16 mouse cellular contexts compared by ENCODE assay signal in genomic region chr11:100980438-100980837, GRCm38 (mm10). TPM values are rescaled to one million over a fixed set of nuclear protein-coding genes. Genes with fewer than 3 reads are reported as not detected.
DNase-seq lines count a peak whose midpoint lies in the region; ATAC-seq and TF ChIP-seq lines count a peak whose summit lies in the region.
"Had no signal": no experiment of that assay in that cellular context is flagged by ENCODE, and none has a peak within 500 bp of the region (broad histone marks: within the 10 kb centered on the region; RNA-seq: fewer than 3 reads in every experiment).

No protein-coding gene starts in this region.

- H3K79me3 ChIP-seq in C2C12 (ENCODE audit: low read depth) = no peaks in the 10 kb centered on the region

- no peak for DNase-seq in heart, postnatal 14 days
- DNase-seq in limb, embryonic 11.5 days (ENCODE audit: low spot score) = peak; percentile 13
- no peak for DNase-seq in limb, embryonic 10.5 days (ENCODE audit: low spot score)
- DNase-seq in forebrain, embryonic 11.5 days (ENCODE audit: low spot score) = no peak
- DNase-seq: cerebellum, adult 11 months; cerebellum, postnatal 36 days; left cerebral cortex, postnatal 4 days; thymus, postnatal 4 days had no signal

- no peak for TF ChIP-seq CTCF in C2C12 (IDR thresholded peaks at IDR 0.05; ENCODE audit: control insufficient read depth, insufficient read depth, insufficient read length)

- H3K79me2 ChIP-seq in C2C12 (ENCODE audit: control insufficient read depth, insufficient read depth) = no peaks in the 10 kb centered on the region

- H3K9me3 ChIP-seq in heart, embryonic 15.5 days (replicated peaks) = no peaks in the 10 kb centered on the region
- H3K9me3 ChIP-seq in limb, embryonic 11.5 days (ENCODE audit: control insufficient read depth, low read length) = no peaks in the 10 kb centered on the region
- H3K9me3 ChIP-seq in limb, embryonic 10.5 days (replicated peaks) = no peaks in the 10 kb centered on the region
- H3K9me3 ChIP-seq in embryonic facial prominence, embryonic 15.5 days (replicated peaks) = no peaks in the 10 kb centered on the region
- H3K9me3 ChIP-seq in forebrain, embryonic 11.5 days (ENCODE audit: control insufficient read depth, low read length) = no peaks in the 10 kb centered on the region
- H3K9me3 ChIP-seq: forebrain, embryonic 15.5 days; neural tube, embryonic 13.5 days had no signal

- H3K4me1 ChIP-seq in heart, embryonic 15.5 days (replicated peaks) = peaks cover 36% of the 10 kb centered on the region
- H3K4me1 ChIP-seq in limb, embryonic 11.5 days (ENCODE audit: control insufficient read depth, insufficient read depth, low read length) = peaks cover 2% of the 10 kb centered on the region; the same call in 1 of the 2 replicates
- H3K4me1 ChIP-seq in limb, embryonic 10.5 days = peaks cover 7% of the 10 kb centered on the region; the same call in 1 of the 2 replicates
- peaks cover 22% of the 10 kb centered on the region; the same call in 1 of the 2 replicates for H3K4me1 ChIP-seq in embryonic facial prominence, embryonic 15.5 days
- H3K4me1 ChIP-seq in forebrain, embryonic 11.5 days (replicated peaks; ENCODE audit: control insufficient read depth, insufficient read depth, low read length) = no peaks in the 10 kb centered on the region

- 60% methylated on average over 1 of the region's 1 CpGs for WGBS in heart, embryonic 15.5 days
- 77% methylated on average over 1 of the region's 1 CpGs for WGBS in limb, embryonic 11.5 days
- WGBS in limb, embryonic 10.5 days = 73% methylated on average over 1 of the region's 1 CpGs
- 55% methylated on average over 1 of the region's 1 CpGs for WGBS in embryonic facial prominence, embryonic 15.5 days
- WGBS in forebrain, embryonic 11.5 days = 71% methylated on average over 1 of the region's 1 CpGs

- no peaks in the 10 kb centered on the region for H3K27me3 ChIP-seq in heart, embryonic 15.5 days
- H3K27me3 ChIP-seq in limb, embryonic 11.5 days (ENCODE audit: control insufficient read depth, insufficient read depth, low read length) = peaks cover 12% of the 10 kb centered on the region
- peaks cover 44% of the 10 kb centered on the region for H3K27me3 ChIP-seq in limb, embryonic 10.5 days (ENCODE audit: low read depth, poor library complexity, severe bottlenecking)
- H3K27me3 ChIP-seq in C2C12 (ENCODE audit: control insufficient read depth, insufficient read depth, insufficient read length) = no peaks in the 10 kb centered on the region
- H3K27me3 ChIP-seq in embryonic facial prominence, embryonic 15.5 days = peaks cover 9% of the 10 kb centered on the region
- peaks cover 10% of the 10 kb centered on the region; the same call in 1 of the 2 replicates for H3K27me3 ChIP-seq in forebrain, embryonic 11.5 days (ENCODE audit: control insufficient read depth, insufficient read depth, low read length)
- H3K27me3 ChIP-seq: Patski had no signal

- no peaks in the 10 kb centered on the region for H3K36me3 ChIP-seq in heart, embryonic 15.5 days
- H3K36me3 ChIP-seq in limb, embryonic 11.5 days (ENCODE audit: control insufficient read depth, insufficient read depth, low read length) = no peaks in the 10 kb centered on the region
- no peaks in the 10 kb centered on the region for H3K36me3 ChIP-seq in limb, embryonic 10.5 days
- no peaks in the 10 kb centered on the region for H3K36me3 ChIP-seq in C2C12 (ENCODE audit: control insufficient read depth, insufficient read depth)
- no peaks in the 10 kb centered on the region for H3K36me3 ChIP-seq in embryonic facial prominence, embryonic 15.5 days
- no peaks in the 10 kb centered on the region for H3K36me3 ChIP-seq in forebrain, embryonic 11.5 days (ENCODE audit: control insufficient read depth, insufficient read depth, low read length)
- H3K36me3 ChIP-seq: embryonic facial prominence, embryonic 13.5 days; forebrain, embryonic 15.5 days; neural tube, embryonic 13.5 days had no signal

- no peak overlapping the region for H3K4me3 ChIP-seq in heart, embryonic 15.5 days
- H3K4me3 ChIP-seq in limb, embryonic 11.5 days (ENCODE audit: low read depth, low read length) = no peak overlapping the region
- no peak overlapping the region for H3K4me3 ChIP-seq in limb, embryonic 10.5 days
- H3K4me3 ChIP-seq in C2C12 (ENCODE audit: insufficient read depth, poor library complexity, severe bottlenecking) = no peak overlapping the region
- no peak overlapping the region for H3K4me3 ChIP-seq in embryonic facial prominence, embryonic 15.5 days (replicated peaks)
- H3K4me3 ChIP-seq in forebrain, embryonic 11.5 days (ENCODE audit: low read depth, low read length) = no peak overlapping the region
- H3K4me3 ChIP-seq: embryonic facial prominence, embryonic 13.5 days; forebrain, embryonic 15.5 days; neural tube, embryonic 13.5 days had no signal

- H3K9ac ChIP-seq in heart, embryonic 15.5 days = no peak overlapping the region
- H3K9ac ChIP-seq in limb, embryonic 11.5 days (ENCODE audit: low read length) = no peak overlapping the region
- H3K9ac ChIP-seq in embryonic facial prominence, embryonic 15.5 days = no peak overlapping the region
- no peak overlapping the region for H3K9ac ChIP-seq in forebrain, embryonic 11.5 days (ENCODE audit: low read length)
- H3K9ac ChIP-seq: embryonic facial prominence, embryonic 13.5 days; forebrain, embryonic 15.5 days; neural tube, embryonic 13.5 days had no signal

- peak overlapping the region; percentile 83 for H3K27ac ChIP-seq in heart, embryonic 15.5 days
- no peak overlapping the region for H3K27ac ChIP-seq in limb, embryonic 11.5 days (replicated peaks; ENCODE audit: low read depth, low read length)
- H3K27ac ChIP-seq in limb, embryonic 10.5 days = no peak overlapping the region
- peak overlapping the region; percentile 72 for H3K27ac ChIP-seq in embryonic facial prominence, embryonic 15.5 days (replicated peaks)
- no peak overlapping the region for H3K27ac ChIP-seq in forebrain, embryonic 11.5 days (ENCODE audit: low read depth, low read length)
- H3K27ac ChIP-seq: forebrain, embryonic 15.5 days had no signal

- H3ac ChIP-seq in C2C12 (ENCODE audit: control insufficient read depth, insufficient read length, low read depth) = no peak overlapping the region

- H3K4me2 ChIP-seq in heart, embryonic 15.5 days = no peak overlapping the region
- no peak overlapping the region for H3K4me2 ChIP-seq in limb, embryonic 11.5 days (ENCODE audit: low read depth, severe bottlenecking)
- H3K4me2 ChIP-seq in embryonic facial prominence, embryonic 15.5 days (replicated peaks) = no peak overlapping the region
- H3K4me2 ChIP-seq in forebrain, embryonic 11.5 days (ENCODE audit: low read depth, low read length, severe bottlenecking) = no peak overlapping the region
- H3K4me2 ChIP-seq: embryonic facial prominence, embryonic 13.5 days; forebrain, embryonic 15.5 days; neural tube, embryonic 13.5 days had no signal

- no peak for ATAC-seq in heart, embryonic 15.5 days (replicated peaks; ENCODE audit: insufficient number of reproducible peaks, insufficient read depth, low FRiP score, low read depth)
- ATAC-seq in limb, embryonic 11.5 days (ENCODE audit: insufficient number of reproducible peaks, low FRiP score, low TSS enrichment, low read depth) = no peak
- ATAC-seq in embryonic facial prominence, embryonic 15.5 days (ENCODE audit: insufficient number of reproducible peaks, low FRiP score, low TSS enrichment, low read depth) = no peak
- ATAC-seq in monocyte, adult 5-6 weeks (replicated peaks; ENCODE audit: insufficient number of reproducible peaks, low FRiP score, low TSS enrichment, poor library complexity, severe bottlenecking) = no peak
- ATAC-seq in forebrain, embryonic 11.5 days (replicated peaks; ENCODE audit: low FRiP score) = no peak
- ATAC-seq: forebrain, embryonic 15.5 days had no signal

- intact Hi-C loops in heart, postnatal 14 days (cut with DNase I) = loop anchor here (5.0 kb wide), 2 partner anchors 42 to 202 kb away; no protein-coding TSS in a partner anchor

TF ChIP-seq in C2C12, 6 proteins besides CTCF, POLR2A, EP300 and RAD21 (continues in another document):
- TF ChIP-seq CEBPB (IDR thresholded peaks at IDR 0.05; ENCODE audit: low read depth) (peak; percentile 40), MYOG (IDR thresholded peaks at IDR 0.05; ENCODE audit: control insufficient read depth, extremely low read depth, insufficient read length) (no peak), FOSL1 (IDR thresholded peaks at IDR 0.05; ENCODE audit: insufficient read depth, low read length, poor library complexity, severe bottlenecking) (no peak)

RNA-seq across cellular contexts. Expression of gene Cavin1, which starts 9.8 kb away (rescaled TPM):
- polyA plus RNA-seq in heart, embryonic 15.5 days (2015; fragmentation: Nextera tagmentation; extraction: Ambion mirVana) = 429 and 457 TPM in 2 replicates
- total RNA-seq in heart, postnatal 14 days (2021) = 100 to 1,000 TPM; 336 to 338 TPM
- 10.2 and 13.3 TPM in 2 replicates for polyA plus RNA-seq in limb, embryonic 11.5 days (2014; fragmentation: Nextera tagmentation; extraction: Ambion mirVana)
- polyA plus RNA-seq in limb, embryonic 10.5 days (2016; fragmentation: Nextera tagmentation; extraction: Ambion mirVana) = 21.9 and 24.6 TPM in 2 replicates
- polyA plus RNA-seq in C2C12 (2012; fragmentation: generic; extraction: Trizol) = 418 TPM
- polyA plus RNA-seq in embryonic facial prominence, embryonic 15.5 days (2015; fragmentation: Nextera tagmentation; extraction: Ambion mirVana) = 330 and 343 TPM in 2 replicates
- 0.32 to 2.5 TPM in 2 of 3 replicates, not detected in the other for total RNA-seq in monocyte, adult 5-6 weeks (2017)
- 11.8 and 14.2 TPM in 2 replicates for polyA plus RNA-seq in forebrain, embryonic 11.5 days (2014; fragmentation: Nextera tagmentation; extraction: Ambion mirVana)

RNA-seq across cellular contexts. Expression of gene Atp6v0a1, which starts 28.8 kb away (rescaled TPM):
- 54.1 and 54.4 TPM in 2 replicates for polyA plus RNA-seq in heart, embryonic 15.5 days (2015; fragmentation: Nextera tagmentation; extraction: Ambion mirVana)
- total RNA-seq in heart, postnatal 14 days (2021) = 10 to 100 TPM; 89.3 to 90.2 TPM
- polyA plus RNA-seq in limb, embryonic 11.5 days (2014; fragmentation: Nextera tagmentation; extraction: Ambion mirVana) = 27.1 and 32.0 TPM in 2 replicates
- 28.1 and 30.2 TPM in 2 replicates for polyA plus RNA-seq in limb, embryonic 10.5 days (2016; fragmentation: Nextera tagmentation; extraction: Ambion mirVana)
- 22.8 TPM for polyA plus RNA-seq in C2C12 (2012; fragmentation: generic; extraction: Trizol)
- 36.8 and 40.3 TPM in 2 replicates for polyA plus RNA-seq in embryonic facial prominence, embryonic 15.5 days (2015; fragmentation: Nextera tagmentation; extraction: Ambion mirVana)
- total RNA-seq in monocyte, adult 5-6 weeks (2017) = 26.0 to 42.7 TPM (median 37.5 TPM) in 3 replicates
- 44.7 and 47.0 TPM in 2 replicates for polyA plus RNA-seq in forebrain, embryonic 11.5 days (2014; fragmentation: Nextera tagmentation; extraction: Ambion mirVana)

RNA-seq across cellular contexts. Expression of gene Stat3, which starts 41.1 kb away (rescaled TPM):
- 50.6 and 60.8 TPM in 2 replicates for polyA plus RNA-seq in heart, embryonic 15.5 days (2015; fragmentation: Nextera tagmentation; extraction: Ambion mirVana)
- 100 to 1,000 TPM; 103 to 107 TPM for total RNA-seq in heart, postnatal 14 days (2021)
- 37.1 and 39.4 TPM in 2 replicates for polyA plus RNA-seq in limb, embryonic 11.5 days (2014; fragmentation: Nextera tagmentation; extraction: Ambion mirVana)
- 20.7 and 30.2 TPM in 2 replicates for polyA plus RNA-seq in limb, embryonic 10.5 days (2016; fragmentation: Nextera tagmentation; extraction: Ambion mirVana)
- polyA plus RNA-seq in C2C12 (2012; fragmentation: generic; extraction: Trizol) = 36.1 TPM
- 75.6 and 79.3 TPM in 2 replicates for polyA plus RNA-seq in embryonic facial prominence, embryonic 15.5 days (2015; fragmentation: Nextera tagmentation; extraction: Ambion mirVana)
- 328 to 413 TPM (median 368 TPM) in 3 replicates for total RNA-seq in monocyte, adult 5-6 weeks (2017)
- 26.2 and 27.8 TPM in 2 replicates for polyA plus RNA-seq in forebrain, embryonic 11.5 days (2014; fragmentation: Nextera tagmentation; extraction: Ambion mirVana)

Comparison
In these comparisons a context has a peak if more than half of its experiments do, and no peak if none do; other contexts are left out.
1. H3K27ac ChIP-seq: peak in heart, embryonic 15.5 days (single experiment) and embryonic facial prominence, embryonic 15.5 days (single experiment); none in limb, embryonic 11.5 days (single experiment), limb, embryonic 10.5 days (single experiment) and forebrain, embryonic 11.5 days (single experiment).
2. RNA of gene Cavin1, which starts 9.8 kb away (polyA plus RNA-seq): 429 to 457 TPM in heart, embryonic 15.5 days, 418 TPM in C2C12 (single experiment) and 330 to 343 TPM in embryonic facial prominence, embryonic 15.5 days; 21.9 to 24.6 TPM in limb, embryonic 10.5 days, 11.8 to 14.2 TPM in forebrain, embryonic 11.5 days and 10.2 to 13.3 TPM in limb, embryonic 11.5 days; every median in the first group is over 10 times any median in the second.